Mouse (Mus musculus) thymus, adult 2 months (tissue): Measurements from ENCODE around the gene Coq4.

Experiments
- CTCF ChIP-seq: fragments of 200-500 bp; IDR thresholded peaks from 2 replicates; pipeline ENCODE4 v1.5.1; 2012; ENCODE audit warnings: mild to moderate bottlenecking, control low read depth, low read length, moderate library complexity, borderline replicate concordance; ENCODE audit not compliant: control insufficient read depth, poor library complexity, insufficient read depth; ENCODE audit errors: extremely low read depth
- POLR2A ChIP-seq: fragments of 200-500 bp; IDR thresholded peaks from 2 replicates; pipeline ENCODE4 v1.6.1; 2012; ENCODE audit warnings: mild to moderate bottlenecking, low read length, control low read depth, moderate library complexity; ENCODE audit not compliant: control insufficient read depth, poor library complexity, insufficient read depth; ENCODE audit errors: extremely low read depth

DNA sequence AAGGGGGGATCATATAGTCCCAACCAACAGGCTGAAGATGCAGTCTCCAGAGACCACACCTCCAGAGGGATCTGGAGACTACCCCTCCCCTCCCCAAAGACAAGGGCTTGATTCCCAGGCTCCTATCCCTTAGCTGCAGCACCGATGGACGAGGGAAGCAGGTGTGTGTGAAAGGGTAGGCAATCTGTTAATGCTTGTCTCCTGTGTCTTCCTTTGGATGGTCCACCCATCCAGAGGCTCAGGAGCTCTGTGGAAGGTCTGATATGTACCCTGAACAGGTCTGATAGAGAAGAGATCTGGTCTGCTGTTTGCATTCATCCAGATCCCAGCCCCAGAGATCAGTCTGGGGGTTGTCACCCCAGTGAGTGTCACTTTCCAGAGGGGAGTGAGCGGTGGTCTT is 59.6 kb downstream of the Coq4 start:
- TF ChIP-seq POLR2A = no peak
- TF ChIP-seq CTCF = no peak
